Mouse (Mus musculus): ENCODE data around the gene Gm20547. TPM values are rescaled to one million over a fixed set of nuclear protein-coding genes. Genes with fewer than 3 reads are reported as not detected.

Gene Gm20547
- polyA plus RNA-seq, 1 experiment from 2014 or later = not detected

DNA sequence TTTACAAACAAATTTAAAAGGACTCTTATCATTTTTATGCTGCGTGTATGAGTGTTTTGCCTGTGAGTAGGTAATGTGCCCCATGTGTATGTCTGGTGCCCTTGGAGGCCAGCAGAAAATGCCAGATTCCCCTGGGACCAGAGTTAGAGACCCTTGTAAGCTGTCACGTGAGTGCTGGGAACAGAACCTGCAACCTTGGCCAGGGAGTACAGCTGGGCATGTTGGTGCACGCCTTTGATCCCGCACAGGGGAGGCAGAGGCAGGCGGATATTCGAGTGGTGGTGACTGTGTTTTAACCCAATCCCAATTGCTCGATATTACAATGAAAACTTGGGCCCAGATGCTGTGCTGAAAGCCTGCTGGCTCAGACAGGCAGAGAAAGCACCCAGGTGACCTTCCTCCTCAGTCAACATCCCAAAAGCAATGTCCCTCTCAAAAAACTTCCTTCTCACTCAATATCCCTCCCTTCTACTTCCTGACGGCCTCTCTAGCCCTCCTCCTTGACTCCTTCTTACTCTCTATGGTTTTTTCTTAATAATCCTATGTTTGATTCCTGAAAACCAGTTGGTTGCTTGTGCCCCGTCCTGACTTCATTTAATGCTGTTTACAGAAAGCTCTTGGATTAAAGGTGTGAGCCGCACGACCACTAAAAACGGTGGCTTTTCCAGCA lies 8.4 kb upstream of the Gm20547 start:
- Histone ChIP-seq H3K9me3 (ENCODE audit: control insufficient read depth, low read length) (no peaks in the 10 kb centered on the region), H3K9ac (ENCODE audit: low read depth, low read length) (no peak overlapping the region), H3K27ac (ENCODE audit: low read depth, low read length) (no peak overlapping the region), H3K36me3 (ENCODE audit: control insufficient read depth, insufficient read depth, low read length) (no peaks in the 10 kb centered on the region), H3K4me3 (ENCODE audit: low read length) (no peak overlapping the region), H3K4me2 (ENCODE audit: low read length) (no peak overlapping the region), H3K27me3 (replicated peaks; ENCODE audit: control insufficient read depth, insufficient read depth, low read length) (no peaks in the 10 kb centered on the region), H3K4me1 (ENCODE audit: control insufficient read depth, insufficient read depth, low read depth, low read length) (peaks cover 3% of the 10 kb centered on the region)
- ATAC-seq = no peak
- 86% methylated on average over 12 of the region's 12 CpGs for WGBS

DNA sequence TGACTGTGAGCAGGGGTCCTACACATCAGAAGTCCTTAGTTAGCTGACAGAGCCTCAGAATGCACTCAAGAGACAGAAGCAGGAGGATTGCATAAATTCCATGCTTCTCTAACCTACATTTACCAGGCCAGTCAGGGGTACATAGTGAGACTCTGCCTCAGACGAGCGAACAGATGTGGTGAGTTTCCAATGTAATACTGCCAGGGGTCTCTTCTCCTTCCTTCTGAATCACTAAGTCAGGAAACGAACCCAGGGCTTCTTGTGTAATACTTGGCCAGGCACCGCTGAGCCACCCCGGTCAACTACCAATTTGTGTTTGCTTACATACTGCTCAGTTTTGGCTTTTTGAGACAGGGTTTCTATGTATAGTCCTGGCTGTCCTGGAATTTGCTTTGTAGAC lies 6.1 kb upstream of the Gm20547 start:
- no peak overlapping the region for H3K9ac ChIP-seq (ENCODE audit: low read depth, low read length)
- no peak overlapping the region for H3K4me3 ChIP-seq (ENCODE audit: low read length)
- H3K4me1 ChIP-seq (ENCODE audit: control insufficient read depth, insufficient read depth, low read depth, low read length) = no peaks in the 10 kb centered on the region
- 89% methylated on average over 5 of the region's 5 CpGs for WGBS
- no peaks in the 10 kb centered on the region for H3K27me3 ChIP-seq (replicated peaks; ENCODE audit: control insufficient read depth, insufficient read depth, low read length)
- no peak overlapping the region for H3K4me2 ChIP-seq (ENCODE audit: low read length)
- H3K9me3 ChIP-seq (ENCODE audit: control insufficient read depth, low read length) = no peaks in the 10 kb centered on the region
- no peaks in the 10 kb centered on the region for H3K36me3 ChIP-seq (ENCODE audit: control insufficient read depth, insufficient read depth, low read length)
- no peak for ATAC-seq
- H3K27ac ChIP-seq (ENCODE audit: low read depth, low read length) = no peak overlapping the region

DNA sequence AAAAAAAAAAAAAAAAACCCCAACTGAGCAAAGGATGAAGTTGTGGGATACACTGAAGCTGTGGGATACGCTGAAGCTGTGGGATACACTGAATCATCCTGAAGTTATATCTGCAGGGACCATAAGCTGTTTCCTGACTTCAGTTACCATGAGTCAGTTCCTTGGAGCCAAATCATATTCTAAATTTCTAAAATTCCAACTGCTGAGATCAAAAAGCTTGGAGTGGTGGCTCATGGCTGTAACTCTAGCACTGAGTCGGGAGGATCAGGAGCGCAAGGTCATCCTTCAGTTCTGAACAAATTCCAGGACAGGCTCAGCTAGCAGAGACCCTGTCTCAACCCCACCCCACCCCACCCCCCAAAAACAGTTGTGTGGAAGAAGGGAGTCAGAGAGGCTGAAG lies 3.8 kb upstream of the Gm20547 start:
- Histone ChIP-seq H3K4me2 (ENCODE audit: low read length) (no peak overlapping the region), H3K4me3 (ENCODE audit: low read length) (no peak overlapping the region), H3K9me3 (ENCODE audit: control insufficient read depth, low read length) (no peaks in the 10 kb centered on the region), H3K36me3 (ENCODE audit: control insufficient read depth, insufficient read depth, low read length) (no peaks in the 10 kb centered on the region), H3K4me1 (ENCODE audit: control insufficient read depth, insufficient read depth, low read depth, low read length) (no peaks in the 10 kb centered on the region), H3K27ac (ENCODE audit: low read depth, low read length) (no peak overlapping the region), H3K9ac (ENCODE audit: low read depth, low read length) (no peak overlapping the region), H3K27me3 (replicated peaks; ENCODE audit: control insufficient read depth, insufficient read depth, low read length) (no peaks in the 10 kb centered on the region)
- no peak for ATAC-seq
- 91% methylated on average over 3 of the region's 3 CpGs for WGBS

DNA sequence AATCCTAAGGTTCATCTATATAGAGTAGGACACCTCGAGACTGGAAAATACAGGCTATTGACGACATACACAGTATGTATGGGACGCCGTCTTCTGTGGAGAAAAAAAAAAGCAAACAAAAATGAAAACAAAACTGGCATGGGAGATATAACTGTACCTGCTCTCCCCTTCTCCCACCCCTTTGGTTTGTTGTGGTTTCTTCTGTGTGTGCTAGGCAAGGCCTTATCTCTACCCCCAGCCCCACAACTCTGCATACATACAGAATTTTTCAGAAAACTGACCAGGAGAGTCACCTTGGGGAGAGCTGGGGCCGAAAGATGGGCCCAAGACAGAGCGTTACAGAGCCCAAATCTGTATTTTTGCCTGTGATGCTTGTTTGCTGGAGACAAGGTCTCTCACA lies 2.9 kb upstream of the Gm20547 start:
- H3K9me3 ChIP-seq (ENCODE audit: control insufficient read depth, low read length) = no peaks in the 10 kb centered on the region
- no peaks in the 10 kb centered on the region for H3K36me3 ChIP-seq (ENCODE audit: control insufficient read depth, insufficient read depth, low read length)
- no peak overlapping the region for H3K4me2 ChIP-seq (ENCODE audit: low read length)
- no peak overlapping the region for H3K27ac ChIP-seq (ENCODE audit: low read depth, low read length)
- no peaks in the 10 kb centered on the region for H3K27me3 ChIP-seq (replicated peaks; ENCODE audit: control insufficient read depth, insufficient read depth, low read length)
- no peaks in the 10 kb centered on the region for H3K4me1 ChIP-seq (ENCODE audit: control insufficient read depth, insufficient read depth, low read depth, low read length)
- H3K9ac ChIP-seq (ENCODE audit: low read depth, low read length) = no peak overlapping the region
- H3K4me3 ChIP-seq (ENCODE audit: low read length) = no peak overlapping the region
- 85% methylated on average over 6 of the region's 6 CpGs for WGBS
- no peak for ATAC-seq

DNA sequence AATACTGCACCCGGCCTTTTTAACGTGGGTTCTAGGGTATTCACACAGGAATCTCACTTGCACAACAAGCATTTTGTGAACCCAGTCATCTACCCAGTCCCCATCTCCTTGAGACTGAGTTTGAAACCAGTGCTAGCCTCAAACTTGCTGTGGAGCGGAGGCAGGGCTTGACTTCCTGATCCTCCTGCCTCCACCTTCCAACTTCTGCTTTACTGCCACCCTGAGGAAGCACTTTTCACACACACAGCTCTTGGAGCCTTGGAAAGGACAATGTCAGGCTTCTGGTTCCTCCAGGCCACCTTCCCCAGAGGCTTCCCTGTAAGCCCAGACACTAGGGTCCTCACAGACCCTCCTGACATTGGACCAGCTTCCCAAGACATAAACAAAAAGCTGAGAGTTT lies 1.5 kb upstream of the Gm20547 start:
- Histone ChIP-seq H3K27me3 (replicated peaks; ENCODE audit: control insufficient read depth, insufficient read depth, low read length) (no peaks in the 10 kb centered on the region), H3K27ac (ENCODE audit: low read depth, low read length) (no peak overlapping the region), H3K36me3 (ENCODE audit: control insufficient read depth, insufficient read depth, low read length) (no peaks in the 10 kb centered on the region), H3K9me3 (ENCODE audit: control insufficient read depth, low read length) (no peaks in the 10 kb centered on the region), H3K9ac (ENCODE audit: low read depth, low read length) (no peak overlapping the region), H3K4me3 (ENCODE audit: low read length) (no peak overlapping the region), H3K4me2 (ENCODE audit: low read length) (no peak overlapping the region), H3K4me1 (ENCODE audit: control insufficient read depth, insufficient read depth, low read depth, low read length) (no peaks in the 10 kb centered on the region)
- 70% methylated on average over 3 of the region's 3 CpGs for WGBS
- ATAC-seq = no peak

DNA sequence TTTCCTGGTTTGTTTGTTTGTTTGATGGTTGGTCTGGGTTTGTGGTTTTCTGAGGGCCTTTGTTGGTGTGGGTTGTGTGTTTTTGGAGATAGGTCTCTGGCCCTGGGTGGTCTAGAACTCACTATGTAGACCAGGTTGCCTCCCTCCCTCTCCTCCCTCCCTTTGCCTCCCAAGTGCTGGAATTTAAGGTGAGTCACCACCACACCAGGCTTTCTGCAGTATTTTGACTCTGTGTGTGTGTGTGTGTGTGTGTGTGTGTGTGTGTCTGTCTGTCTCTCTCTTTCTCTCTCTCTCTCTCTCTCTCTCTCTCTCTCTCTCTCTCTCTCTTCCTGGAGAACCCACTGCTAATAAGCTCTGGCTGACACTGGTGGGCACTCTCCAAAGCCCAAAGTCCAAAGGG lies 676 bp downstream of the Gm20547 start:
- Histone ChIP-seq H3K27ac (ENCODE audit: low read depth, low read length) (no peak overlapping the region), H3K4me3 (ENCODE audit: low read length) (no peak overlapping the region), H3K9me3 (ENCODE audit: control insufficient read depth, low read length) (no peaks in the 10 kb centered on the region), H3K36me3 (ENCODE audit: control insufficient read depth, insufficient read depth, low read length) (no peaks in the 10 kb centered on the region), H3K9ac (ENCODE audit: low read depth, low read length) (no peak overlapping the region), H3K4me2 (ENCODE audit: low read length) (no peak overlapping the region), H3K4me1 (ENCODE audit: control insufficient read depth, insufficient read depth, low read depth, low read length) (no peaks in the 10 kb centered on the region), H3K27me3 (replicated peaks; ENCODE audit: control insufficient read depth, insufficient read depth, low read length) (no peaks in the 10 kb centered on the region)
- no peak for ATAC-seq

DNA sequence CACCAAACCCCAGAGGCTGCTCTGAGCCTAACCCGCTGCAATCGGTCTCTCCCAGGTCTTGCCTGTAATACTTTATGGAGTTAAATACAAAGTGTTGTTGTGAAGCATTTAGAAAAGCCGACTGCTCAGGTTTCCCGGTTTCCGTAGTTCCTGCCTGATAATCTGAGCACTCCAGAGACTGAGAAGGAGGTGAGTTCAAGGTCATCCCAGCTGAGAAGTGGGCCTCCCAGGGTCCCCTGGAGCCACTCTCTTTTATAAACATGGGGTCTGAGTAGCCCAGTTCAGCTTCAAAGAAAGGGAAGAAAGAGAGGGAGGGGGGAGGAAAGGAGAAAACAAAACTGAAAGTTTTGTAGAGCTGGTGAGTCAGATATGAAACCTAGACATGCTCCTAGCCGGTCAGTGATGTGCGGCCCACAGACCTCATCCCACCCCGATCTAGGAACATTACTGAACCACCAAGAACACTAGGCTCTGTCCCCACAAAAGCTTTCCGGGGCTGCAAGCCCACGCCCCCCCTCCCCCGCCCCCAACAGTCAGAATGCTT lies 2.4 kb downstream of the Gm20547 start, which contains the start of gene Zbtb12:
Zbtb12 (plus strand) TSS at position 148 of the 544 bp plus-strand sequence.
- 60% methylated on average over 11 of the region's 11 CpGs for WGBS

DNA sequence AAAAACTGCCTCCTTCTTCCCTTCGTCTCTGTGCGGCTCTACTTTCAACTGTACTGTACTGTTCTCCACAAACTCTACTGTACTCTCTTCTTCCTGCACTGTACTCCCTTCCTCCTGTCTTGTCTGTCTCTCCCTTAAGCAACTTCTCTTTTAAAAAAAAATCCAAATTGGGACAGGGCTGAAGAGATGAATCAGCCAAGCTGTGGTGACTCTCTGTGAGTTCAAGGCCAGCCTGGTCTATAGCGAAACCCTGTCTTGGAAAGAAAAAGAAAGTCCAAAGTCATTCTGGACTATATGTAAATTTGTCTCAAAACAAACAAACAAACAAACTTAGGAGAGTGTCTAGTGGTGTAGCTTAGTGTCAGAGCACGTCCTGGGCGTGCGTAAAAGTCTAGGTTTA lies 7.5 kb downstream of the Gm20547 start:
- no peak for ATAC-seq
- Histone ChIP-seq H3K36me3 (ENCODE audit: control insufficient read depth, insufficient read depth, low read length) (no peaks in the 10 kb centered on the region), H3K27ac (ENCODE audit: low read depth, low read length) (no peak overlapping the region), H3K4me3 (ENCODE audit: low read length) (no peak overlapping the region), H3K4me1 (ENCODE audit: control insufficient read depth, insufficient read depth, low read depth, low read length) (no peaks in the 10 kb centered on the region), H3K9ac (ENCODE audit: low read depth, low read length) (no peak overlapping the region), H3K27me3 (replicated peaks; ENCODE audit: control insufficient read depth, insufficient read depth, low read length) (no peaks in the 10 kb centered on the region), H3K9me3 (ENCODE audit: control insufficient read depth, low read length) (no peaks in the 10 kb centered on the region), H3K4me2 (ENCODE audit: low read length) (no peak overlapping the region)
- WGBS = 90% methylated on average over 6 of the region's 6 CpGs

More for the DNA sequence above, 2.4 kb downstream of the Gm20547 start, which contains the start of gene Zbtb12:
- no peaks in the 10 kb centered on the region for H3K4me1 ChIP-seq (ENCODE audit: control insufficient read depth, insufficient read depth, low read depth, low read length)
- no peak within 1 kb of the TSS for H3K4me2 ChIP-seq (ENCODE audit: low read length)
- no peaks in the 10 kb centered on the region for H3K36me3 ChIP-seq (ENCODE audit: control insufficient read depth, insufficient read depth, low read length)
- no peak for ATAC-seq
- no peaks in the 10 kb centered on the region for H3K27me3 ChIP-seq (replicated peaks; ENCODE audit: control insufficient read depth, insufficient read depth, low read length)
- H3K27ac ChIP-seq (ENCODE audit: low read depth, low read length) = no peak within 1 kb of the TSS
- no peak within 1 kb of the TSS for H3K9ac ChIP-seq (ENCODE audit: low read depth, low read length)
- H3K9me3 ChIP-seq (ENCODE audit: control insufficient read depth, low read length) = no peaks in the 10 kb centered on the region
- H3K4me3 ChIP-seq (ENCODE audit: low read length) = no peak within 1 kb of the TSS

DNA sequence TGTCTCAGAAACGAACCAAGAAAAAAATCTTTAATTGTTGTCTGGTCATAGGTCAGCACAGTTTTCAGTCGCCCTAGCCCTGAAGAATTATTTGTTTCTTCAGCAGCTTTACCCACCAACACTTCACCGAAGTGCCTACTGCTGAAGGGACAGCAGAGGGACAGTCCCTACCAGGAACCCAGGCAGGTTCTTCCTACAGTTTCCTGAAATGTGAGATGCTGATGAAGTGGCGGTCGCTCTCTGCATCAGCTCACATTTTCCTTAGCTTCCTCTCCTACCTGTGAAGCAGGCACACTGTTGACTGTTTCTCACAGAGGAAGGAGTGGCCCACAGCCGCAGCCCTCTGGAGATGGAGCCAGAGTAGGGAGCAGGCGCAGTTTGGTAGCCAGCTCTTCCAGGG lies 15.9 kb downstream of the Gm20547 start:
- Histone ChIP-seq H3K4me1 (ENCODE audit: control insufficient read depth, insufficient read depth, low read depth, low read length) (no peaks in the 10 kb centered on the region), H3K4me2 (ENCODE audit: low read length) (no peak overlapping the region), H3K27me3 (replicated peaks; ENCODE audit: control insufficient read depth, insufficient read depth, low read length) (no peaks in the 10 kb centered on the region), H3K9ac (ENCODE audit: low read depth, low read length) (no peak overlapping the region), H3K4me3 (ENCODE audit: low read length) (no peak overlapping the region), H3K27ac (ENCODE audit: low read depth, low read length) (no peak overlapping the region), H3K9me3 (ENCODE audit: control insufficient read depth, low read length) (no peaks in the 10 kb centered on the region), H3K36me3 (ENCODE audit: control insufficient read depth, insufficient read depth, low read length) (no peaks in the 10 kb centered on the region)
- no peak for ATAC-seq
- 70% methylated on average over 7 of the region's 7 CpGs for WGBS

Data from hindbrain, embryonic 16.5 days (tissue).